Mouse (Mus musculus) layer of hippocampus, adult 9-11 months (tissue): ENCODE measurements around the gene Tmem117.

Experiments
- DNase-seq: peaks from one replicate; pipeline ENCODE4 v3.0.0; 2022

The Tmem117 gene

GRCm38 (mm10) chr15:94649071-94649765 is 20.2 kb downstream of the Tmem117 start:
- DNase-seq, result no peak

GRCm38 (mm10) chr15:94649766-94650120 is 20.7 kb downstream of the Tmem117 start:
- DNase-seq, result no peak

GRCm38 (mm10) chr15:94651350-94651749 is 22.3 kb downstream of the Tmem117 start:
- no peak for DNase-seq

GRCm38 (mm10) chr15:94651969-94652842 is 23.2 kb downstream of the Tmem117 start:
- DNase-seq, result no peak

GRCm38 (mm10) chr15:94652843-94653206 is 23.8 kb downstream of the Tmem117 start:
- no peak for DNase-seq

GRCm38 (mm10) chr15:94655811-94656323 is 26.8 kb downstream of the Tmem117 start:
- no peak for DNase-seq

GRCm38 (mm10) chr15:94657882-94658281 is 28.9 kb downstream of the Tmem117 start:
- DNase-seq, result no peak

- DNase-seq, result no peak
Measured at GRCm38 (mm10) chr15:94658392-94659111, 29.5 kb downstream of the Tmem117 start.

- no peak for DNase-seq
Measured at GRCm38 (mm10) chr15:94659112-94659437, 30.0 kb downstream of the Tmem117 start.

- no peak for DNase-seq
Measured at GRCm38 (mm10) chr15:94660913-94661312, 31.9 kb downstream of the Tmem117 start.

- no peak for DNase-seq
Measured at GRCm38 (mm10) chr15:94661398-94661797, 32.4 kb downstream of the Tmem117 start.

- no peak for DNase-seq
Measured at GRCm38 (mm10) chr15:94664612-94665011, 35.6 kb downstream of the Tmem117 start.

- DNase-seq, result no peak
Measured at GRCm38 (mm10) chr15:94681135-94681534, 52.1 kb downstream of the Tmem117 start.

- peak; percentile 16 for DNase-seq
Measured at GRCm38 (mm10) chr15:94684269-94684668, 55.2 kb downstream of the Tmem117 start.

GRCm38 (mm10) chr15:94687176-94687575 is 58.1 kb downstream of the Tmem117 start:
- DNase-seq, result no peak

GRCm38 (mm10) chr15:94687629-94688028 is 58.6 kb downstream of the Tmem117 start:
- DNase-seq, result no peak

GRCm38 (mm10) chr15:94689195-94689883 is 60.3 kb downstream of the Tmem117 start:
- DNase-seq, result no peak

- DNase-seq, result no peak
Measured at GRCm38 (mm10) chr15:94689884-94690231, 60.8 kb downstream of the Tmem117 start.

- DNase-seq, result peak; percentile 61
Measured at GRCm38 (mm10) chr15:94722759-94723158, 93.7 kb downstream of the Tmem117 start.

- DNase-seq, result peak; percentile 60
Measured at GRCm38 (mm10) chr15:94732104-94732503, 103.1 kb downstream of the Tmem117 start.

- DNase-seq, result peak; percentile 45
Measured at GRCm38 (mm10) chr15:94769227-94769626, 140.2 kb downstream of the Tmem117 start.

- peak; percentile 22 for DNase-seq
Measured at GRCm38 (mm10) chr15:94770832-94771578, 142.0 kb downstream of the Tmem117 start.
